10 mouse cellular contexts compared by ENCODE assay signal in the genomic region with DNA sequence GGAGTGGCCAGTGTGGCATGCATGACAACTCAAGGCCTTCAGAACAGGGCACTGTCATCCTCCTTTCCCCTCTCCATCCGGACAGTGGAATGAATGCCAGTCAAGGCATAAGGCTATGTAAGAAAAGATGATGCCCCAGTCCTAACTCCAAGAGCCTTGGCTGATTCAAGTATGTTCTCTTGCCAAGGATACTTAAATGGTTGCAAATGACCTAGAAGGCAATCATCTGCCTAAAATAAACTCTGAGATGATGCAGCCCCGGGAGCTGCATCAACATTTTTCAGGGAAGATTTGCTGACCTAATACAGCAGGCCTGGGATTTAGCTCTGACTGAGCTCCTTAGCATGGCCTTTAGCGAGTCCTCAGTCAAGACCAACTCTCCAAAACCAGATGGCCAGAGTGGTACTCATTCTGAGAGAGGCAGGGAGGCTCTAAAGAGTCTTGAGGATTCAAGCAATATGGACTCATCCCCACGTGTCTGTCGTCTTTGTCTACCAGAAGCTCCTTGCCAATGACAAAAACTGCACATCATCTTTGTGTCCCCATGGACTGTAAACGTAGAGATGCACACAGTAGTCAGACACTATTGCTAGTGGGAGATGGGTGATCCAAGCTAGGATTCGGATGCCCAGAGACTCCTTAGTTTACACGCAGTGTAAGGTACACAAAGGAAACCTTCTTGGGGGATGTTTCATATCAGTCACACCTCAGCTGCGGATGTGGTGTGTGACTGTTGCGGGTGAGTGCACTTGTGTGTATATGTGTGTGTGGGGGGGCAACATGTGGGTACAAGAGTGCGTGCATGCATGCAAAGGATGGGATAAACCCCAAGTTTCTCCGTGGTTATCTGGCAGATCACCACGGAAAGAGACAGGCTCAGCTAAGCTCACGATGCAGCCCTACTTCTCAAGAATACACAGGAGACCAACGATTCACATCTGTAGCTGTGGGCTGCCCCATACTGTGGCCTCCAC.
DNase-seq lines count a peak whose midpoint lies in the region; ATAC-seq and TF ChIP-seq lines count a peak whose summit lies in the region.
"Had no signal": no experiment of that assay in that cellular context is flagged by ENCODE, and none has a peak within 500 bp of the region (broad histone marks: within the 10 kb centered on the region; RNA-seq: fewer than 3 reads in every experiment).

No protein-coding gene starts in this region.

- H3K9ac ChIP-seq in forebrain, embryonic 13.5 days, result no peak overlapping the region
- no peak overlapping the region for H3K9ac ChIP-seq in forebrain, embryonic 14.5 days (ENCODE audit: low read length)
- H3K9ac ChIP-seq in lung, embryonic 14.5 days, result no peak overlapping the region
- H3K9ac ChIP-seq in midbrain, embryonic 16.5 days (ENCODE audit: low read depth, low read length), result no peak overlapping the region
- H3K9ac ChIP-seq: embryonic facial prominence, embryonic 15.5 days had no signal

- H3K27me3 ChIP-seq in forebrain, embryonic 13.5 days, result no peaks in the 10 kb centered on the region
- H3K27me3 ChIP-seq in forebrain, embryonic 14.5 days (replicated peaks; ENCODE audit: control insufficient read depth, insufficient read depth, low read length), result no peaks in the 10 kb centered on the region
- H3K27me3 ChIP-seq in lung, embryonic 14.5 days (ENCODE audit: insufficient read depth, low read length), result no peaks in the 10 kb centered on the region
- no peaks in the 10 kb centered on the region for H3K27me3 ChIP-seq in midbrain, embryonic 16.5 days (ENCODE audit: control insufficient read depth, insufficient read depth, low read depth, low read length)
- H3K27me3 ChIP-seq in kidney, adult 2 months (replicated peaks; ENCODE audit: control insufficient read depth, insufficient read depth, low read length), result no peaks in the 10 kb centered on the region
- H3K27me3 ChIP-seq: embryonic facial prominence, embryonic 15.5 days had no signal

- H3K4me1 ChIP-seq in forebrain, embryonic 13.5 days, result peaks cover 78% of the 10 kb centered on the region
- peaks cover 45% of the 10 kb centered on the region for H3K4me1 ChIP-seq in forebrain, embryonic 14.5 days (ENCODE audit: control insufficient read depth, insufficient read depth, low read length)
- peaks cover 33% of the 10 kb centered on the region for H3K4me1 ChIP-seq in lung, embryonic 14.5 days (ENCODE audit: insufficient read depth)
- H3K4me1 ChIP-seq in lung, adult 2 months (ENCODE audit: control insufficient read depth, insufficient read depth, low read length), result peaks cover 5% of the 10 kb centered on the region; the same call in 1 of the 2 replicates
- H3K4me1 ChIP-seq in midbrain, embryonic 16.5 days (ENCODE audit: control insufficient read depth, insufficient read depth, low read length), result peaks cover 45% of the 10 kb centered on the region
- peaks cover 24% of the 10 kb centered on the region for H3K4me1 ChIP-seq in kidney, adult 2 months (ENCODE audit: control insufficient read depth, insufficient read depth, low read length)

- DNase-seq in forebrain, embryonic 14.5 days (ENCODE audit: low spot score), result no peak
- DNase-seq in lung, embryonic 14.5 days, result peak; percentile 41
- DNase-seq in lung, adult 2 months, result no peak
- peak; percentile 52 for DNase-seq in brain, adult 2 months (ENCODE audit: low read depth, low spot score)
- no peak for DNase-seq in kidney, adult 2 months
- DNase-seq in layer of hippocampus, adult 9-10 months (ENCODE audit: low spot score), result no peak
- DNase-seq: kidney, adult 11 months had no signal

- TF ChIP-seq CTCF in lung, embryonic 14.5 days (IDR thresholded peaks at IDR 0.05; ENCODE audit: low read depth), result no peak
- no peak for TF ChIP-seq CTCF in lung, adult 2 months (IDR thresholded peaks at IDR 0.05; ENCODE audit: insufficient read depth, low read length)
- no peak for TF ChIP-seq CTCF in kidney, adult 2 months (conservative IDR thresholded peaks at IDR 0.05; ENCODE audit: insufficient read depth, insufficient read length, low read depth, low read length)

- ATAC-seq in forebrain, embryonic 13.5 days, result no peak
- no peak for ATAC-seq in forebrain, embryonic 14.5 days
- 0 out of 2 replicates have a peak, but pooled peaks have one; percentile 5 for ATAC-seq in lung, embryonic 14.5 days (ENCODE audit: insufficient read depth)
- ATAC-seq in midbrain, embryonic 16.5 days, result no peak

- H3K4me3 ChIP-seq in forebrain, embryonic 13.5 days, result no peak overlapping the region
- no peak overlapping the region for H3K4me3 ChIP-seq in forebrain, embryonic 14.5 days (ENCODE audit: low read depth, low read length)
- no peak overlapping the region for H3K4me3 ChIP-seq in lung, embryonic 14.5 days (ENCODE audit: low read depth, low read length)
- no peak overlapping the region for H3K4me3 ChIP-seq in lung, adult 2 months (replicated peaks; ENCODE audit: extremely low read depth, low read depth, low read length)
- no peak overlapping the region for H3K4me3 ChIP-seq in midbrain, embryonic 16.5 days (ENCODE audit: low read depth, low read length)
- no peak overlapping the region for H3K4me3 ChIP-seq in kidney, adult 2 months (ENCODE audit: insufficient read depth, low read depth, low read length)
- H3K4me3 ChIP-seq: embryonic facial prominence, embryonic 15.5 days had no signal

- no peaks in the 10 kb centered on the region for H3K36me3 ChIP-seq in forebrain, embryonic 13.5 days (ENCODE audit: poor library complexity, severe bottlenecking)
- H3K36me3 ChIP-seq in forebrain, embryonic 14.5 days (ENCODE audit: control insufficient read depth, insufficient read depth, low read length), result no peaks in the 10 kb centered on the region
- H3K36me3 ChIP-seq in lung, embryonic 14.5 days (ENCODE audit: insufficient read depth), result no peaks in the 10 kb centered on the region
- H3K36me3 ChIP-seq in midbrain, embryonic 16.5 days (ENCODE audit: control insufficient read depth, insufficient read depth, low read length), result no peaks in the 10 kb centered on the region
- no peaks in the 10 kb centered on the region for H3K36me3 ChIP-seq in kidney, adult 2 months (ENCODE audit: control insufficient read depth, insufficient read depth, low read length)
- H3K36me3 ChIP-seq: embryonic facial prominence, embryonic 15.5 days had no signal

- no peak overlapping the region for H3K4me2 ChIP-seq in forebrain, embryonic 13.5 days
- no peak overlapping the region for H3K4me2 ChIP-seq in forebrain, embryonic 14.5 days (ENCODE audit: low read length)
- H3K4me2 ChIP-seq in lung, embryonic 14.5 days, result no peak overlapping the region
- H3K4me2 ChIP-seq in midbrain, embryonic 16.5 days (ENCODE audit: low read length), result no peak overlapping the region
- H3K4me2 ChIP-seq: embryonic facial prominence, embryonic 15.5 days had no signal

- WGBS in forebrain, embryonic 13.5 days, result 90% methylated on average over 15 of the region's 15 CpGs
- WGBS in forebrain, embryonic 14.5 days, result 88% methylated on average over 15 of the region's 15 CpGs
- 45% methylated on average over 15 of the region's 15 CpGs for WGBS in lung, embryonic 14.5 days
- 66% methylated on average over 15 of the region's 15 CpGs for WGBS in lung, adult 2 months
- WGBS in midbrain, embryonic 16.5 days, result 80% methylated on average over 15 of the region's 15 CpGs
- WGBS in kidney, adult 2 months, result 77% methylated on average over 15 of the region's 15 CpGs

- peak overlapping the region; percentile 5; the same call in 1 of the 2 replicates for H3K27ac ChIP-seq in forebrain, embryonic 13.5 days
- no peak overlapping the region for H3K27ac ChIP-seq in forebrain, embryonic 14.5 days (ENCODE audit: low read depth, low read length)
- peak overlapping the region; percentile 18; the same call in 1 of the 2 replicates for H3K27ac ChIP-seq in lung, embryonic 14.5 days (ENCODE audit: low read depth)
- peak overlapping the region; percentile 50 for H3K27ac ChIP-seq in midbrain, embryonic 16.5 days (ENCODE audit: low read length)
- H3K27ac ChIP-seq in kidney, adult 2 months (ENCODE audit: insufficient read depth, low read depth, low read length), result no peak overlapping the region
- H3K27ac ChIP-seq: embryonic facial prominence, embryonic 15.5 days had no signal

- H3K9me3 ChIP-seq in forebrain, embryonic 13.5 days (replicated peaks), result no peaks in the 10 kb centered on the region
- no peaks in the 10 kb centered on the region for H3K9me3 ChIP-seq in forebrain, embryonic 14.5 days (replicated peaks; ENCODE audit: control insufficient read depth, low read length)
- H3K9me3 ChIP-seq in lung, embryonic 14.5 days (ENCODE audit: low read depth, low read length), result no peaks in the 10 kb centered on the region
- H3K9me3 ChIP-seq in midbrain, embryonic 16.5 days (replicated peaks; ENCODE audit: control insufficient read depth, low read length, poor library complexity, severe bottlenecking), result no peaks in the 10 kb centered on the region
- H3K9me3 ChIP-seq: embryonic facial prominence, embryonic 15.5 days had no signal

- no peak for TF ChIP-seq POLR2A in lung, adult 2 months (IDR thresholded peaks at IDR 0.05; ENCODE audit: borderline replicate concordance, extremely low read depth, low read depth, low read length)
- TF ChIP-seq POLR2A in kidney, adult 2 months (IDR thresholded peaks at IDR 0.05; ENCODE audit: low read depth, low read length), result no peak

Comparison
In these comparisons a context has a peak if more than half of its experiments do, and no peak if none do; other contexts are left out.
1. H3K27ac ChIP-seq: peak in forebrain, embryonic 13.5 days (single experiment), lung, embryonic 14.5 days (single experiment) and midbrain, embryonic 16.5 days (single experiment); none in forebrain, embryonic 14.5 days (single experiment) and kidney, adult 2 months (single experiment).
2. DNase-seq: peak in lung, embryonic 14.5 days (single experiment) and brain, adult 2 months (single experiment); none in forebrain, embryonic 14.5 days (single experiment), lung, adult 2 months (single experiment), kidney, adult 2 months (single experiment) and layer of hippocampus, adult 9-10 months (single experiment).